Mouse (Mus musculus): ENCODE measurements at regions not wholly inside any gene's neighbourhood (a gene's known extent, or its start where the extent isn't known, plus 50 kb on each side); places are given as distances from the start of the nearest gene placed in this dataset.

DNA sequence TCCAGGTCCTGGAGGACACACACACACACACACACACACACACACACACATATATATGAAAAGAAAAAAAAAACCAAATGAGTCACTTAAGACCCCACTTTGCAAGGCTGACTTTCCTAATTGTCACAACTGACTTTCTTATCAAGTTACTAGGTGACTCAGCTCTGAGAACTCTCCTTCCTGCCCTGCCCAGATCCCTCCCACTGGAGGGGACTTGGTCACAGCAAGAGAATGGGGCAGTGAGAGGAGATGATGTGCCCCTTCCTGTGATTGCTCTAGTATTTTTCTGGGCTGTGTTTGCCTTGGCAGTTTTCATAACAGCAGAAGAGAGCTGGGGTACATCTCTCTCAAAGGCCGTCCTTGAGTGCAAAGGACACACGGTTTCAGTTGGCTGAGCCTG, 284.5 kb downstream of the Ccdc91 start:
- 85% methylated on average over 2 of the region's 2 CpGs for WGBS
- no peak for ATAC-seq (ENCODE audit: low FRiP score, low read depth)

DNA sequence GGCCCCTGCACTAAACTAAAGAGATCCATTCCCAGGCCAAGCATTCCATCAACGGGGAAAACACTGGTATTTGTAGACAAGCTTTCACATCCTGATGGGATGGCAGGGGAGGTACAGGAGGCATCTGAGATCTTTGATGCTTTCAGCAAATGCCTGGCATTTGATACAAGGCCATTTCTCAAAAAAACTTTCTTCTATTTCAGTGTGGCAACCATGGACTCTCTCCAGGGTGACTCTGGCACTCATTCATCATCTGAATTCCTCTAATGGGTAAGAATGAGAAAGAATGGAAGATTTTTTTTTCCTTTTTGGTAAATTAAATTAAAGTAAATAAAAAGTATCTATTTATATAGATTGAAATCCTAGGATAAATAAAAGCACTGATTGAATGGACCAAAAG, 281.8 kb upstream of the Far2 start:
- Histone ChIP-seq H3K9ac (no peak overlapping the region), H3K9me3 (no peaks in the 10 kb centered on the region), H3K4me2 (no peak overlapping the region), H3K27me3 (no peaks in the 10 kb centered on the region), H3K27ac (replicated peaks) (no peak overlapping the region), H3K36me3 (no peaks in the 10 kb centered on the region), H3K4me1 (replicated peaks) (no peaks in the 10 kb centered on the region), H3K4me3 (no peak overlapping the region)
- 83% methylated on average over 1 of the region's 1 CpGs for WGBS
- no peak for ATAC-seq (ENCODE audit: low FRiP score, low read depth)

More for the DNA sequence above, 284.5 kb downstream of the Ccdc91 start:
- Histone ChIP-seq H3K4me3 (no peak overlapping the region), H3K27me3 (no peaks in the 10 kb centered on the region), H3K27ac (replicated peaks) (no peak overlapping the region), H3K9me3 (no peaks in the 10 kb centered on the region), H3K36me3 (no peaks in the 10 kb centered on the region), H3K4me1 (replicated peaks) (no peaks in the 10 kb centered on the region), H3K4me2 (no peak overlapping the region), H3K9ac (no peak overlapping the region)

DNA sequence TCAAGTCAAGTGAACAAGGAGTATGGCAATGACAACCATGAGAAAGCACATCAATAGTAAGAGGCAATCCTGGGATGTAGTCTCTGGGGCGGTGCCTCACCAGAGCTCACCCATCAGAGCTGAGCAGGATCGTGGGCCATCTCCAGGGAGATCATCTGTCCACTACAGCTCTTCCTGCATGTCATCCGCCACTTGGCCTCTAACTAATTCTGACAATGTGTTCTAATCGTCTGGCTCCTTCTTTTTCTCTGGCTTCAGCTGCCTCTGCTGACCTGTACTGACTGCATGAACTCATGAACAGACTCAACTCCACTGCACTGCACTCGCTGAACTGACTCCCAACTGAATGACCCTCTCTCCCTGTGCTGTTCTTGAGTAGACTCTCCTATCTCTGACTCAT, 277.9 kb upstream of the Far2 start:
- Histone ChIP-seq H3K9me3 (no peaks in the 10 kb centered on the region), H3K4me2 (no peak overlapping the region), H3K9ac (no peak overlapping the region), H3K36me3 (no peaks in the 10 kb centered on the region), H3K4me3 (no peak overlapping the region), H3K27me3 (no peaks in the 10 kb centered on the region), H3K27ac (replicated peaks) (no peak overlapping the region), H3K4me1 (replicated peaks) (no peaks in the 10 kb centered on the region)
- 85% methylated on average over 5 of the region's 5 CpGs for WGBS
- ATAC-seq (ENCODE audit: low FRiP score, low read depth) = no peak

DNA sequence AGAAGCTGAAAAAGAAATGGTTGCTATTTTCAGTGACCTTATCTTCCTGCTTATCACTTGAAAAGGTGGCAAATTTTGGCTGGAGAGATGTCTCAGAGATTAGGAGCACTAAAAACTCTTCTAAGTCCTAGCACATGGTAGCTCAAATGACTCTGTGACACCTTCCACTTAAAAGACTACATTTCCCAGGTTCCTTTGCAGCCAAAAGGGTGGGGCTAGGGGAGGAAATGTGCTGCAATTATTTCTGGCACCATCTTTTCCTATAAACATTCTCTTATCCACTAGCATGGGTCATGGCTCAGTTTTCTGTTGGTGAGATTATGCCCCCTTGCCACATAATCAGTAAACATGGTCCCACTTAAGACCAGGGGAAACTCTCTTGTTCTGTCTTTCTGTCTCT, 277.0 kb upstream of the Far2 start:
- no peak for ATAC-seq (ENCODE audit: low FRiP score, low read depth)

DNA sequence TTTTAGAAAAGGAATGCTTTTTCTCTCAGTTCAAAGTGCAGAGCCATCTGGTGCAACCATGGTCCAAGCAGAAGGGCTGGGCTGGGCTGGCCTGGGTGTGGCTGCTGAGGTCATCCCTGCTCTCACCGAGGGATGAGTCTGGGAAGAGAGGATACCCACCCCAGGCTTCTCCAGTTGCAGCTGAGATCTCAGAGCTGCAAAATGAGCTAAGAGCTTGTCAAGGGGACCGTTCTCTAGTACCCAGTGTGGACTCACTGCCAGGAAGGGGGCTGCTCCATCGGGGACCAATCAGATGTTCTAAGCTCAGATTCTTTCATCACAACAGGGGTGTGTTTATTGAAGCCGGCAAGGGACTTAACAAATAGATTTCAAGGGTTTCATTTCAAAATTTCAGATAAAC, 275.6 kb upstream of the Far2 start:
- 42% methylated on average over 4 of the region's 4 CpGs for WGBS
- H3K27me3 ChIP-seq = no peaks in the 10 kb centered on the region
- no peak overlapping the region for H3K27ac ChIP-seq (replicated peaks)
- H3K4me1 ChIP-seq (replicated peaks) = no peaks in the 10 kb centered on the region
- H3K9ac ChIP-seq = no peak overlapping the region
- H3K36me3 ChIP-seq = no peaks in the 10 kb centered on the region
- no peaks in the 10 kb centered on the region for H3K9me3 ChIP-seq
- H3K4me2 ChIP-seq = no peak overlapping the region
- no peak for ATAC-seq (ENCODE audit: low FRiP score, low read depth)
- no peak overlapping the region for H3K4me3 ChIP-seq

More for the DNA sequence above, 277.0 kb upstream of the Far2 start:
- H3K4me1 ChIP-seq (replicated peaks) = no peaks in the 10 kb centered on the region
- H3K36me3 ChIP-seq = no peaks in the 10 kb centered on the region
- no peaks in the 10 kb centered on the region for H3K27me3 ChIP-seq
- no peak overlapping the region for H3K4me3 ChIP-seq
- H3K4me2 ChIP-seq = no peak overlapping the region
- H3K9ac ChIP-seq = no peak overlapping the region
- no peaks in the 10 kb centered on the region for H3K9me3 ChIP-seq
- no peak overlapping the region for H3K27ac ChIP-seq (replicated peaks)

DNA sequence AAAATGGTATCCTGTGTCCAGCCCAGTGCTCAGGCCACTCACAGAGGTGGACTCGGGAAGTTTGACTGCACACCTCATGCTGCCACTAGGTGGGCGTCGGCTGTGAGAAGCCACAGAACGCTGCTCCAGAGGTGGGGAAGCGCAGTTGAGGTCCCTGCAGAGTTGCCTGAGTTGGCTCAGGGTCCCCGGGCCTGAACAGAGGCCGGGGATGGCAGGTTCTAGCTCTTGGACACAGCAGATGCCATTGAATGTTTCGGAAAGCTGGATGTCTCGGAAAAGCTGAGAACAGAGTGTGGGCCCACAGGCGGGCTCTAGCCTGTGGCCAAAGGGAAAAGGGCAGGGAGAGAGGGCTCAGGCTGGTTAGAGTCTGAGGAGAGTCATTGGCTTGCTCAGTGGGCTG, 273.2 kb upstream of the Far2 start:
- no peak overlapping the region for H3K27ac ChIP-seq (replicated peaks)
- no peak overlapping the region for H3K4me3 ChIP-seq
- H3K4me1 ChIP-seq (replicated peaks) = no peaks in the 10 kb centered on the region
- no peaks in the 10 kb centered on the region for H3K9me3 ChIP-seq
- H3K36me3 ChIP-seq = no peaks in the 10 kb centered on the region
- no peak for ATAC-seq (ENCODE audit: low FRiP score, low read depth)
- 89% methylated on average over 10 of the region's 10 CpGs for WGBS
- no peak overlapping the region for H3K4me2 ChIP-seq
- H3K9ac ChIP-seq = no peak overlapping the region
- no peaks in the 10 kb centered on the region for H3K27me3 ChIP-seq

DNA sequence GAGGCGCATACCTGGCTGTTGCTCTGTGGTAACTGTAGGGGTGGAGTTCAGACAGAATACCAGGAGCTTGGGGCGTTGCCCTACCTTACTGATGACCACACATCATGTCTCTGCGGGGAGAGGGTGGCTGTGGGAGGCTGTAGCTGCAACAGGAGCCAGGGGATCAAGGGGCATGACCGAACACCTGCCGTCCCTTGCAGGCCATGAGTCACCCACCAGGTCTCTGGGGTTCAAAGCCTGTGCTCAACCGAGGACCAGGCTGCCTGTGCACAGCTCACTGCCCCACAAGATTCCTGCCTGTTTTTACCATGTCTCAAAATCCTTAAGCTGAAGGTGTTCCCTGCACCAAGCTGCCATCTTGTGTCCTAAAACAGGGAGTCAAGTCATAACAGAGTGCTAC, 272.4 kb upstream of the Far2 start:
- no peak for ATAC-seq (ENCODE audit: low FRiP score, low read depth)
- H3K9me3 ChIP-seq = no peaks in the 10 kb centered on the region
- no peak overlapping the region for H3K4me3 ChIP-seq
- H3K36me3 ChIP-seq = no peaks in the 10 kb centered on the region
- no peaks in the 10 kb centered on the region for H3K27me3 ChIP-seq
- no peak overlapping the region for H3K9ac ChIP-seq
- H3K4me2 ChIP-seq = no peak overlapping the region
- 89% methylated on average over 6 of the region's 6 CpGs for WGBS
- no peak overlapping the region for H3K27ac ChIP-seq (replicated peaks)
- H3K4me1 ChIP-seq (replicated peaks) = no peaks in the 10 kb centered on the region

DNA sequence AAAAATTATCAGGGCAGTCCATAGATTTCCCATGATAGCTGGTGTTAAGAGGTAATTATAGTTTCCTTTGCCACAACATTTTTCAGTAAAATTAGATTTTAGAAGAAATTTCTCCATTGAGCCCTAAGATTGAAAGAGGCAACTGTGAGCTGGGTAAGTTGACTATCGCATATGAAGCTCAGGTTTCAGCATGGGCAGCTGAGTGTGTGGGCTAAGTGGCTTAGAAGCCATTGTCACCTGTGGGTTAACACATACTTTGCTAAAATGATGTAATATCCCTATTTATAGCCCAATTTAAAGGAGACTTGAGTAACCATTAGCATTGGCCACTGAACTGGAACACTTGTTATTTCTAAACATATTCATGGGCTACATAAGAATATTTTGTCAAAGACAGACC, 267.6 kb upstream of the Far2 start:
- ATAC-seq (ENCODE audit: low FRiP score, low read depth) = no peak
- WGBS = 88% methylated on average over 1 of the region's 1 CpGs
- no peaks in the 10 kb centered on the region for H3K27me3 ChIP-seq

DNA sequence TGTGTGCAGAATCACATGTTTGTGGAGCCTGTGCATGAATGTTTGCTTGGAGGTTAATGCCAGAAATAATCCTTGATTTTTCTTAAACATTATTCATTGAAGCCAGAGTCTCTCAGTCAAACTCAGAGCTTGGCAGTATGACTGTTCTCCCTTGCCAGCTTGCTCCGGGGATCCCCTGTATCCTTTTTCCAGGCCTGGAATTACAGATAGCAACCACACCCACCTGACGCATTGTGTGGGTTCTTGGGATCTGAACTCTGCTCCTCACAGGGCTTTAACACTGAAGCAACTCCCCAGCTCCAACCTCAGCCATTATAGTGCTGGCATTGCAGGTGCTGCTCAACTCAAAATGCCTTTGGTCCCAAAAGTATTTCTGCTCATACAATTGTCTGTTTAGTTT, 262.8 kb upstream of the Far2 start:
- H3K9ac ChIP-seq = no peak overlapping the region
- 86% methylated on average over 2 of the region's 2 CpGs for WGBS
- H3K4me1 ChIP-seq (replicated peaks) = no peaks in the 10 kb centered on the region
- H3K4me3 ChIP-seq = no peak overlapping the region
- no peaks in the 10 kb centered on the region for H3K27me3 ChIP-seq
- no peak overlapping the region for H3K27ac ChIP-seq (replicated peaks)
- no peaks in the 10 kb centered on the region for H3K36me3 ChIP-seq
- H3K4me2 ChIP-seq = no peak overlapping the region
- no peak for ATAC-seq (ENCODE audit: low FRiP score, low read depth)
- H3K9me3 ChIP-seq = no peaks in the 10 kb centered on the region

More for the DNA sequence above, 267.6 kb upstream of the Far2 start:
- Histone ChIP-seq H3K36me3 (no peaks in the 10 kb centered on the region), H3K9me3 (no peaks in the 10 kb centered on the region), H3K4me3 (no peak overlapping the region), H3K9ac (no peak overlapping the region), H3K4me1 (replicated peaks) (no peaks in the 10 kb centered on the region), H3K27ac (replicated peaks) (no peak overlapping the region), H3K4me2 (no peak overlapping the region)

DNA sequence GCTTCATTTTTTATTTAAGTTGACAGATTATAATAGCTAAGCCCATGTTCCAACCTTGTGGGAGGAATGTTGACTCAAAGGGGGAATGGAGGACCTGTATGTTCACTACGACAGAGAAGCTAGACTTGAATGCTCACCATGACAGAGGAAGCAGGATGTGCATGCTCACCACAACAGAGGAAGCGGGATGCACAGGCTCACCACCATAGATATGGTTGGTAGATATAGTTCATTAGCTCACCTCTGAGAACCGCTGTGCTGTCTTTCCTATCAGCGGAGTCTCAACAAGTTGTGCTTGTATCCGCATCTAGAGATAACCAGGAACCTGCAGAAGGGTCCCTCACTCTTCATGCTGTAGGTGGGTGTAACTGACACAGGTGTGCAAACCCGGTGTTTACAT, 262.2 kb upstream of the Far2 start:
- Histone ChIP-seq H3K27ac (replicated peaks) (no peak overlapping the region), H3K4me3 (no peak overlapping the region), H3K9me3 (no peaks in the 10 kb centered on the region), H3K9ac (no peak overlapping the region), H3K4me2 (no peak overlapping the region), H3K27me3 (no peaks in the 10 kb centered on the region), H3K36me3 (no peaks in the 10 kb centered on the region), H3K4me1 (replicated peaks) (no peaks in the 10 kb centered on the region)
- WGBS = 96% methylated on average over 6 of the region's 6 CpGs
- no peak for ATAC-seq (ENCODE audit: low FRiP score, low read depth)

DNA sequence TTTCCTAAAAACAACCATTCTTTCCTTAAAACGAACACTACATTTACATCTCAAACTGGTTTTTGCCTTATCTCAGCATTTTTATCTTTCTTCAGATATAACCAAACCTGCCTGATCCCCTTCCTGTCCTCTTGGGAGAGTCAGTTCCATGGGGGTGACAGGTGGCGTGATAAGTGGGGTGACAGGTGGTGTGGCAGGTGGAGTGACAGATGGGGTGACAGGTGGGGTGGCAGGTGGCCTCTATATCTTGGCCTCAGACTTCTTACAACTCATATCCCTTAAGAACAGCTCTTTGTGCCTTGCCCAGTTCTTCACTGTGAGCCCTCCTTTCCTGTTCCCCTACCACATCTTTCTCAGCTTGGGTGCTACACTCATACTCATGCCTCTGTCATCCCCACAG, 259.0 kb upstream of the Far2 start:
- no peaks in the 10 kb centered on the region for H3K27me3 ChIP-seq
- WGBS = 90% methylated on average over 2 of the region's 2 CpGs
- H3K9me3 ChIP-seq = no peaks in the 10 kb centered on the region
- H3K9ac ChIP-seq = no peak overlapping the region
- no peak overlapping the region for H3K4me2 ChIP-seq
- H3K27ac ChIP-seq (replicated peaks) = no peak overlapping the region
- ATAC-seq (ENCODE audit: low FRiP score, low read depth) = no peak
- no peaks in the 10 kb centered on the region for H3K4me1 ChIP-seq (replicated peaks)
- no peaks in the 10 kb centered on the region for H3K36me3 ChIP-seq
- no peak overlapping the region for H3K4me3 ChIP-seq

DNA sequence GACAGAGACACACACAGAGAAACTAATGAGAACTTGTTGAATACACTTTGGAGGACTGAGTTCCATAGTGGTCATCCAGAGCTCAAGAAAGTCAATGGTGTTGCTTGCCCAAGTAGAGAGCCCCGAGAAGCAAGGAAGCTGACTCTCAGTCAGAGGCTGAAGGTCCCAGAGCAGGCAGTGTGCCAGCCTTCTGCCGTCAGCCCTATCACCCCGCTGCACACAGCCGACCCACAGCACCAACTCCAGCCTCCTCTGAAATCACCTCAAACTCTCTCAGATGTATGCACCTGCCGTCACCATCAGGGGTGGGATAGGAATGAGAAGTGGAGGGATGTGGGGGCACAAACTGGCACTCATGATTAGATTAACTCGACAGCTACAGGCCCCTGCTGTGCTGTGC, 257.9 kb upstream of the Far2 start:
- no peak overlapping the region for H3K27ac ChIP-seq (replicated peaks)
- H3K36me3 ChIP-seq = no peaks in the 10 kb centered on the region
- H3K9me3 ChIP-seq = no peaks in the 10 kb centered on the region
- no peak overlapping the region for H3K9ac ChIP-seq
- 73% methylated on average over 6 of the region's 6 CpGs for WGBS
- no peak for ATAC-seq (ENCODE audit: low FRiP score, low read depth)
- no peak overlapping the region for H3K4me3 ChIP-seq
- H3K27me3 ChIP-seq = no peaks in the 10 kb centered on the region
- H3K4me2 ChIP-seq = no peak overlapping the region
- H3K4me1 ChIP-seq (replicated peaks) = no peaks in the 10 kb centered on the region

DNA sequence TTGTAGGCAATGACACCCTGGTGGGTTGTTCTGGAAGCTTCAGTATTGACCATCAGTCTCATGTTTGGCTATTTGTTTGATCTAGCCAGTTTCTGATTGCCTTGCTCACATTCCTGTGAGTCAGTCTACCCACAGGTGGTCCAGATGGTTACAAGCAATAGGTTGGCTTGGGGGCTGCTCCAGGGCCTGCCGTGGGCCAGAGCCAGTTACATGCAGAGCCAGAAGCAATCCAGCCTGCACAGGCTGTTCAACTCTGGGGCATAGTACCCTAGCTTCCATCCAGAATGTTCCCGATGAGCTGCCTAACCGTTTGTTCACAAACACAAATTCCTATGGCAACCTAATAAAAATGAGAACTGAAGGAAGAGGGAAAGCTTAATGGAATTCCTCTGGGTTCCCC, 253.2 kb upstream of the Far2 start:
- Histone ChIP-seq H3K27ac (replicated peaks) (no peak overlapping the region), H3K4me1 (replicated peaks) (no peaks in the 10 kb centered on the region), H3K4me2 (no peak overlapping the region), H3K4me3 (no peak overlapping the region), H3K9ac (no peak overlapping the region), H3K9me3 (no peaks in the 10 kb centered on the region), H3K27me3 (no peaks in the 10 kb centered on the region), H3K36me3 (no peaks in the 10 kb centered on the region)
- ATAC-seq (ENCODE audit: low FRiP score, low read depth) = no peak
- WGBS = 46% methylated on average over 3 of the region's 3 CpGs

Data from hindbrain, embryonic 15.5 days (tissue).